Mouse (Mus musculus) Patski (cell line): ENCODE measurements at regions not wholly inside any gene's neighbourhood (a gene's known extent, or its start where the extent isn't known, plus 50 kb on each side); places are given as distances from the start of the nearest gene placed in this dataset.

Experiments used
- ATAC-seq: fragments of 100-300 bp; one replicate; pipeline ENCODE4 v1.8.0; 2021
- CTCF ChIA-PET: fragments of 350-600 bp; sonication (Branson Sonifier 250); formaldehyde crosslinking; loops from one replicate; lab custom pipeline; 2022; ENCODE audit warnings: inconsistent platforms; lab: Charles Lee
- POLR2A ChIA-PET: fragments of 350-600 bp; sonication (Branson Sonifier 250); formaldehyde crosslinking; loops from one replicate; lab custom pipeline; 2022; ENCODE audit warnings: antibody characterized with exemption, inconsistent platforms; lab: Charles Lee
- DNase-seq: peaks from one replicate; pipeline ENCODE4 v3.0.0-alpha.2; 2011; ENCODE audit warnings: low read depth, low spot score
- H3K27me3 ChIP-seq: fragments of 371-371 bp; one replicate; pipeline ENCODE4 v1.5.1; 2021
- CTCF ChIP-seq: fragments of 100-300 bp; IDR thresholded peaks from one replicate; pipeline ENCODE4 v1.5.1; 2021
- in situ Hi-C: fragments of 300-500 bp; cut with MboI; formaldehyde crosslinking; loops from 3 replicates; pipeline ENCODE4 v1.11.1; 2018; ENCODE audit warnings: low pct_unique_long_range_greater_than_20kb, mixed read lengths

GRCm38 (mm10) chr2:42845489-42845888 is 192.1 kb upstream of the Lrp1b start:
- CTCF ChIA-PET = no interaction called here
- no peak for TF ChIP-seq CTCF
- no peak for ATAC-seq
- in situ Hi-C loops = no loop called here
- peaks cover 2% of the 10 kb centered on the region for H3K27me3 ChIP-seq
- no peak for DNase-seq
- POLR2A ChIA-PET = interaction anchor here (0.6 kb wide), 1 partner anchor 48 kb away, joined by 4 read pairs; no protein-coding TSS in a partner anchor
